Mouse (Mus musculus): ENCODE data around the gene Hoxd4. TPM values are rescaled to one million over a fixed set of nuclear protein-coding genes. Genes with fewer than 3 reads are reported as not detected.

Hoxd4 gene
- total RNA-seq, 2 experiments from 2014 or later, result not detected

GRCm38 (mm10) chr2:74678891-74679595 lies 32.7 kb upstream of the Hoxd4 start, which contains the start of gene Hoxd11:
TSS of gene Hoxd11 (plus strand) at chr2:74679557.
- DNase-seq (ENCODE audit: extremely low spot score in 1 of 2, low spot score in 1 of 2), result no peak

DNA sequence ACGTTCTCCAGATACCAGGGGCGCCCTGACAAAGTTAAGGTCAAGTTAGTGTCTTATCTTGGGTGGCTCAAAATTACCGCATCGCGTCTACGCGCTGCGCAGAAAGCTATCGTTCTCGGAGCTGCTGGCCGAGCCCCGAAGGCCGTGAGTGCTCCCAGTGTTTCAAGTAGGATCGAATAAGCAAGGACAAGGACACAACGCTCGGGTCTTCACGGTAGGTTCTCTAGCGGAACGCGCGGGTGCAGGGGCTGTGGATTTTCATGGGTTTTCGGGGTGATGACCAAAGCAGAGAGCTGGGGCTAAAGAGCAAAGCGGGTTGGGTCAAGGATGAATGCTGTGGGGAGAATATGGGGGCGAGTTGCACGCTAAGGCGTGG lies 32.1 kb upstream of the Hoxd4 start:
- no peak for DNase-seq (ENCODE audit: extremely low spot score in 1 of 2, low spot score in 1 of 2)

DNA sequence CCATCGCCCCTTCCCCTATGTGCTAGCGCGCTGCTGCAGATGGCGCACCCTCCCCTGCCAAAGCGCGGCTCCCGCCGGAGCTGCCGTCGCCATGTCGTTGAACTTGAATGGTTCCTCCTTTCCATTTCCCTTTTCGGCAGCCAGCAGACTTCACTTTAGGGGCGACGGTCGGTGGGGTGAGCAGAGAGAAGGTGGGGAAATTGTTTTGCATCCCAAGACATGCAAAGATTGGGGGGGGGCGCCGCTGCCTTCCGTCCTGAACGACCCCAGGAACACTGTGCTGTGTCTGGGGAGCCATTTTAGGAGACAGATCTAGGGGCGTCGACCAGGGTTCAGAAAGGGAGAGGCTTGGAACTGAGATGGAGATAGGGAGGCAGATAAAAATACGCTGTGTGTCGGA lies 31.7 kb upstream of the Hoxd4 start:
- DNase-seq (ENCODE audit: extremely low spot score in 1 of 2, low spot score in 1 of 2), result no peak

- DNase-seq (ENCODE audit: extremely low spot score in 1 of 2, low spot score in 1 of 2), result no peak
Measured at GRCm38 (mm10) chr2:74680561-74681398, 30.9 kb upstream of the Hoxd4 start.

GRCm38 (mm10) chr2:74681594-74682531 lies 29.9 kb upstream of the Hoxd4 start:
- DNase-seq (ENCODE audit: extremely low spot score in 1 of 2, low spot score in 1 of 2), result no peak

- no peak for DNase-seq (ENCODE audit: extremely low spot score in 1 of 2, low spot score in 1 of 2)
Measured at GRCm38 (mm10) chr2:74682796-74683195, 28.9 kb upstream of the Hoxd4 start.

DNA sequence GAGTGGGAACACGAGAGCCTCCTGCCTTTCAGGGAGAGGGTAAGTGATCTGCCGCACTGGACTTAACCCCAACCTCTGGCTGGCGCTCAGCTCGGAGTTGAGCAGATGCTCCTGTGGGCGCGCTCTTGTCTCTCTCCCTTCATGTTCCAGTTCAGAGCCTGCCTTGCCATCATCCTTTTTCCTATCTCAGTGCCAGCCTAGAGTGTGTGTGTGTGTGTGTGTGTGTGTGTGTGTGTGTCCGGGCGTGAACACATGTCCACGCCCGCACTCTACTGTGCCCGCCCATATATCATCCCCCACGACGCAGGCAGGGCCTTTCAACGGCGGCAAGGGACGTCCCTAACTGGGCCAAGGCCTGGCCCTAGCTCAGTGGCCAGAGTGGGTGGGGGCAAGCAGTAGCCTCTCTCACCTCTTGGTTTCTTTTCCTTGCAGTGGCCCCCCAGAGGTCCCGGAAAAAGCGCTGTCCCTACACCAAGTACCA lies 28.2 kb upstream of the Hoxd4 start:
- no peak for DNase-seq (ENCODE audit: extremely low spot score in 1 of 2, low spot score in 1 of 2)

- no peak for DNase-seq (ENCODE audit: extremely low spot score in 1 of 2, low spot score in 1 of 2)
Measured at GRCm38 (mm10) chr2:74684106-74684505, 27.6 kb upstream of the Hoxd4 start.

DNA sequence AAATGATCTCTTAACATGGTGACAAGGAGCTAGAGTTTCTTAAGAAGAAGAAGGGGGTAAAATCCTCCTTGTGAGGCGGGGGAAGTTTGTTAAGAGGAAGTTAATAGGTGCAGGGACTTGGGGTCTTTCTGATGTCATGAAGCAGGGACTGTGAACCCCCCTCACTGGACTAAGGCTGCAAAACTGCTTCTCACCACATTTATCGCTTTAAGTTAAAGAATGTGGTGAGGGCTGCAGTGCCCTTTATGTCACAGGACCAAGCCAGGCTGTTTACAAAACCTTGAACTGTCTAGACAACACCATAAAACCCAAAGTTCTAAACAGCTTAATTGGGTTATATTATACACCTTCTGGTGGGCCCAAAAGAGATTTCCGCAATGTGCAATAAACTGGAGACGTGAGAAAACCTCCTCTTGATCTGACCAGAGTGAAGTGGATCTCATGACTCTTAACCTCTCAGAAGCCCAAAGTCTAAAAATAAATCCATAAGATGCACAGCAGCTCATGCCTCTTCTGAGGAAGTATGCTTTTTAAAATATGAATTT lies 26.6 kb upstream of the Hoxd4 start:
- no peak for DNase-seq (ENCODE audit: extremely low spot score in 1 of 2, low spot score in 1 of 2)

- DNase-seq (ENCODE audit: extremely low spot score in 1 of 2, low spot score in 1 of 2), result peak in 1 of 2 experiments; percentile 57
Measured at GRCm38 (mm10) chr2:74686301-74686987, 25.3 kb upstream of the Hoxd4 start.

DNA sequence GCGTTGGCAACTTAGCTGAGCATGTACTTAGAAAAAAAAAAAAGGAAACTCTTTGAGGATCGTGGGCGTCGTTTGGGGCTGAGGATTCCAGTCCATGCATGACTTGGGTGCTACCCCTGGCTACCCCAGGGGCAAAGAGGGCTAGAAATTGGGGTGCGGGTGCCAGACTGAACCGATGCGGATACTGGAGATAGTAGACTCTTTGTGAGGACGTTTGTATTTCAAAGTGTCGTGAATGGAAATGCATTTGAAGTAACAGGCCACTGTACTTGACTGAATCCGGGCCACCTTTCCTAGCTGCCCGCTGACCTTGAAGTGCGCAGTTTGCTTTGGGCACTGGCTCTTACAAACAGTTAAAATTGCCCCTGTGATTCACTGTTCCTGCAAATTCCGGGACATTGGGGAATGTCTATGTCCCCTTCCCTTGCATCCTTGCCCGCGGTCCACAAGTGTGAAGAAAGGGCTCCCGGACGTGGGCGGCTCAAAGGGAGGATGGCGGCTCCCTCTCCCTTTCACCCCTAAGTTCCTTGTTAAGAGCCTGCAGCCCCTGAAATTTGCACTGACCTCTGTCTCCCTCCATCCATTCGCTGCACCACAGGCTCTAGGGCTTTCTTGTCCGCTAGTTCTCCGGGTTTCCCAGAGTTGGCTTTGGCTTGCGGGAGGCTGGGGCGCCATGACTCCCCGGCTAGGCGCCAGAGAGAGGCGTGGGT lies 24.6 kb upstream of the Hoxd4 start:
- no peak for DNase-seq (ENCODE audit: extremely low spot score in 1 of 2, low spot score in 1 of 2)

DNA sequence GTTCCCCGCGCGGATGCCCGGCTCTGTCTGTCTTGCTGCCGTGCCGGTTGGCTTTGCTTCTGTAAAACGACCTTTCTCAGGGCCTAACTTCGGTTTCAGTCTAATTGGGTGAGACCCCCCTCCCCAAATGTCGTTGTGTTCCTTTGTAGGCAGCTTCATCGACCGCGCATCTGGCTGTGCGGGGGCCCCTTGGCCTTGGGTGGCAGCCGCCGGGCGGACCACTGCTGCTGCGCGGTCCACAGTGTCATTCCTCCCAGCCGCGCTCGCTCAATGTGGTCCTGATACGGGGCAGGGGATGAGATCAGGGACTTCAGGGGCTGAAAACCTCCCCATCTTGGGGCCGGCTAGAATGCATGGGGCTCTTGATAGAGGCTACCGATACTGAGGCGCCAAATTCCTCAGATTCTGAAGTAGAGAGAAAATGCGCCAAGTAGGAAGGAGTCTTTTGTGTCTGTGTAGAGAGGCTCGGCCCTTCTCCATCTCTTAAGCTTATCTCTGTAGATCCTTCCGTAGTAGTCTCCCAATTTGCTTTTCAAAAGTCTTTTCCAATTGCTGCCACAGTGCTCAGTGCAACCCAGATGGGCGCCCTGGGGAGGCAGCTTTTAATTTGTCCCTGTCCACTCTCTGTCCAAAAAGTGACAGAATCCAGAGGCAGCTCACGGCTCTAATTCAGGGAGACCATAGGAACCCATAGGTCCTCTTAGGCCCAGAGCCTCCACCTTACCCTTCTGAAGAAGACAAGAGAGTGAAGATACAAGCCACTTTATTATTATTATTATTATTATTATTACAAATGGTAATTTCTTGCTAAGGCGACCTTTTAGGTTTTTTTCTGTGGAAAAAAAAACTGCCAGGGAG lies 23.8 kb upstream of the Hoxd4 start:
- DNase-seq (ENCODE audit: extremely low spot score in 1 of 2, low spot score in 1 of 2), result no peak

DNA sequence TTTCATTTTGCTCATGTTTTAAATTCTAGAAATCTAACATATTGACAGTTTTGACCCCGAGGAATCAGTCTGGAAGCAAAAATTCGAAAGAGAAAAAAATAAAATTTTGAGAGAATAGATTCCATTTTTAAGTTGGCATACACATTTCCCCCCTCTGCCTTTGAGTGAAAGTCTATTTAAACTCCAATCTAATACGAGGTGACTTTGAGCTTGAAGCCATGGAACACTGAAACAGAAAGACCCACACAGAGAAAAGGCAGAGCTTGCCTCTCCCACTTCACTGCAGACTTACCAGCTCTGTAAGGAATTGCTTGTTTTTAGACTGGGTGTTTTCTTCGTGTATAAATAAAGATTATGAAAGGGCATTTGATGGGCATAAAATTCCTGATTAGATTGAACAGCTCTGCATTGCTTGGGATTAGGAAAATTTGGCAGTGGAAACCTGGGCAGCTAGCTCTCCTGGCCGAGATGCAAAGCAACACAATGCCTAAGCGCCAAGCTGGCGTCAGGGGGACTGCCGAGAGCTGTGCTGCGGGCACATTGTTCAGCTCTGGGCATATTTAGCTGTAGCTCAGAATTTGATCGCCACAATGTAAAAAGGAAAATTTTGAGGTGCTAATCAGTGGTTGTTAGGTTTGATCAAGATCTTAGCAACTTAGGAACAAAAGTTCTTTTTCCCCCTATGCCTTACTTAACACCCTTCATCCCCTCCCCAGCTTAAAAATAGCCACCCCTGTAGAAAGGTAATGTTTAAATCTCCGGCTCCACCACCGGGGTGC lies 22.7 kb upstream of the Hoxd4 start:
- no peak for DNase-seq (ENCODE audit: extremely low spot score in 1 of 2, low spot score in 1 of 2)

- DNase-seq (ENCODE audit: extremely low spot score in 1 of 2, low spot score in 1 of 2), result no peak
Measured at GRCm38 (mm10) chr2:74689574-74690337, 22.0 kb upstream of the Hoxd4 start.

DNA sequence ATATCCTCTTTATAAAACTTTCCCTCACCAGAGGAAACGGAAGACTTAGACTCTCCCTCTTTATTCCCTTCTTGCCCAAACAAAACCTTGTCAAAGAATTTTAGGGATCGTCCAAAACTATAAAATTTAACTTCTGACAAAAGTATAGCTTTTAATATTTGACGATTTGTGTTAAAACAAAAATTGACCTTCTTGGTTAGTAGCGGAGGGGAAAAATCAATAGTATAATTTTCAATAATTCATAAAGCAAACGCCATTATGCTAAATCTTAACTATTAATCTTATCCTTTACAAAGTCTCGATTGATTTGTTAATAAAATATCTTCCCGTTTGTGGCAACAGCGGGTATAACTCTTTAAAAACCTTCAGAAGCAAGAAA lies 21.4 kb upstream of the Hoxd4 start:
- no peak for DNase-seq (ENCODE audit: extremely low spot score in 1 of 2, low spot score in 1 of 2)

GRCm38 (mm10) chr2:74691022-74691951 lies 20.4 kb upstream of the Hoxd4 start, which contains the start of gene Hoxd10:
TSS of gene Hoxd10 (plus strand) at chr2:74691924.
- no peak for DNase-seq (ENCODE audit: extremely low spot score in 1 of 2, low spot score in 1 of 2)

Measured in layer of hippocampus, postnatal 25 days (tissue).